Mouse (Mus musculus) neutrophil, adult 65 days (primary cell): Measurements from ENCODE around the gene Ppm1k. TPM values are rescaled to one million over a fixed set of nuclear protein-coding genes. Genes with fewer than 3 reads are reported as not detected.

Experiments
- total RNA-seq: library from RNA; stranded (reverse); gene quantifications from 2 replicates; pipeline ENCODE4 v1.2.4, GENCODE M21; 2023

The Ppm1k gene
- 5.4 and 8.7 TPM in 2 replicates for total RNA-seq

DNA sequence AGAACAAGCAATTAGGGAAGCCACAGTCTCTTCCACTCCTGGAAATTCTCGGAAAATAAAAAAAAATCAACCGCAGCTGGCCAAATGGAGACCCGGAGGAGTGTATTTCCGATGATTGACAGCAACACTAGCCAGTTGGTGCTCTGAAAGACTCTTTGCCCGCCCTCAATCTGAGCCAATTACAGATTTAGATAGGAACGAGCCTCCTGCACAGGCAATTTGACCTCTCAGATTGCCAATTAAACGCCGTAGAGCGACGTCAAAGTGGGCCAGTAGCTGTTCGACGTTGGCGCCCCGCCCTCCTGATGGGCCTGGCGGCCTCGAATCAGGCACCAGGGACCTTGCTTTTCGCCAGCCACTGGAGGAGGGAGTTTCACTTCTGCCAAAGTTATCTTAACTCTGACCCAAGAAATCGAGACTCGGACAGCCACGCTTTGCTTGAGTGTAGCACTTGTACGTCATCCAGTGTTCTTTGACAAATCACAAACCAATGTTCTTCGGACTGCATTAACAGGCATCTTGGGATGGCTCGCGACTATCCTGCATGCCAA lies at the start of gene Ppm1k:
Gene Ppm1k, minus strand, starts transcription at position 83 of the 551 bp plus-strand sequence.

DNA sequence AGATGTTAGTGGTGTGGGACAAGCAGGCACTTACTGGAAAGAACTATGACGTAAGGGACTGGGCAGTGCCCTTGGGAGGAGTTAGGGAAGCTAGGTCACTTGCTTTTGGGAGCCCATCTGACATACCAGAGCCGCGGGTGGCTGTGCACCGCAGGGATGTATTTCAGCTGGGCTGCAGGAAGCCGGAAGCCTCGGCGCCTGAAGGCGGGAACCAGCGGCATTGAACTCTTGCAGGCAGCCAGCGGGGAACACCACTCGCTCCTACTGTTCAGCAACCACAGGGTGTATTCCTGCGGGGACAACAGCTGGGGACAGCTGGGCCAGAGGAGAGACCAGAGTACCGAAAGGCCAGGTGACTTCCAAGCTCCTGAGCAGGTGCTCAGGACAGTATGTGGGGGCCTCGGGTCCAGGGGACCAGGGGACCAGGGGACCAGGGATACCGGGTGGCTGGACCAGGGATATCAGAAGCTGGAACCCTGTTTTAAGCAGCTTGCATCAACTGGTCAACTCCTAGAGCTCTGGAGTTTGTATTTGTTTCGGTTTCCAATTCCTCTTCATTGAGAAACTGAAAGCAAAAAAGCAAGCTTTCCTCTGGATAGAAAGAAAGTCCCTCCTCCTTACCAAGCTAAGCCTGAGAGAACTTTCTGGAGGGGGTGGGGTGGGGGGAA lies 45.7 kb upstream of the Ppm1k start, which contains the start of gene Herc6:
Gene Herc6, plus strand, starts transcription at position 120 of the 668 bp plus-strand sequence.

Other genes starting within 250 kb of the Ppm1k start
- gene Vmn1r16, start 206.0 kb downstream of the Ppm1k start, total RNA-seq, result not detected in 2 replicates
- gene Vmn1r17, start 171.7 kb downstream of the Ppm1k start, total RNA-seq, result not detected in 2 replicates
- not detected in 2 replicates for gene Vmn1r18, start 139.7 kb downstream of the Ppm1k start, total RNA-seq
- gene Vmn1r19, start 131.7 kb downstream of the Ppm1k start, total RNA-seq, result not detected in 2 replicates
- gene Vmn1r20, start 106.5 kb downstream of the Ppm1k start, total RNA-seq, result not detected in 2 replicates
- 9.8 and 13.2 TPM in 2 replicates for gene Herc6, start 45.5 kb upstream of the Ppm1k start, total RNA-seq
- 0.59 and 0.82 TPM in 2 replicates for gene Pyurf, start 156.6 kb upstream of the Ppm1k start, total RNA-seq
- gene Lancl2, start 167.1 kb upstream of the Ppm1k start, total RNA-seq, result 9.4 and 11.3 TPM in 2 replicates